Mouse (Mus musculus) lung, embryonic 14.5 days (tissue): Measurements from ENCODE around the gene Rhobtb1. TPM values are rescaled to one million over a fixed set of nuclear protein-coding genes. Genes with fewer than 3 reads are reported as not detected.

ENCODE experiments used
- ATAC-seq: fragments of 200-750 bp; cut with Nextera tagmentation; 2 replicates; pipeline ENCODE4 v1.8.0; 2017; ENCODE audit warnings: mild to moderate bottlenecking, moderate TSS enrichment, moderate library complexity; ENCODE audit not compliant: insufficient read depth
- DNase-seq: peaks from one replicate; pipeline ENCODE4 v3.0.0-alpha.2; 2015
- H3K27ac ChIP-seq: fragments of 300-500 bp; sonication (generic); 2 replicates; pipeline ENCODE4 v1.5.1; 2014; ENCODE audit warnings: low read depth, mild to moderate bottlenecking, moderate library complexity
- H3K27me3 ChIP-seq: fragments of 300-500 bp; sonication (generic); 2 replicates; pipeline ENCODE4 v1.6.1; 2014; ENCODE audit warnings: low read length, control low read depth; ENCODE audit not compliant: insufficient read depth
- H3K36me3 ChIP-seq: fragments of 300-500 bp; sonication (generic); 2 replicates; pipeline ENCODE4 v1.6.1; 2014; ENCODE audit warnings: control low read depth; ENCODE audit not compliant: insufficient read depth
- H3K4me1 ChIP-seq: fragments of 300-500 bp; sonication (generic); 2 replicates; pipeline ENCODE4 v1.6.1; 2014; ENCODE audit warnings: antibody characterized with exemption, control low read depth; ENCODE audit not compliant: insufficient read depth
- H3K4me2 ChIP-seq: fragments of 300-500 bp; sonication (generic); 2 replicates; pipeline ENCODE4 v1.6.1; 2014; ENCODE audit warnings: mild to moderate bottlenecking
- H3K4me3 ChIP-seq: fragments of 300-500 bp; sonication (generic); 2 replicates; pipeline ENCODE4 v1.5.1; 2014; ENCODE audit warnings: low read depth, low read length
- H3K9ac ChIP-seq: fragments of 300-500 bp; sonication (generic); 2 replicates; pipeline ENCODE4 v1.6.1; 2014
- H3K9me3 ChIP-seq: fragments of 300-500 bp; sonication (generic); 2 replicates; pipeline ENCODE4 v1.6.1; 2016; ENCODE audit warnings: low read depth, low read length, control low read depth
- CTCF ChIP-seq: IDR thresholded peaks from 2 replicates; pipeline ENCODE4 v1.5.1; 2016; ENCODE audit warnings: antibody characterized with exemption, low read depth
- WGBS: fragments of 180-500 bp; shearing (Covaris S2); extraction: QIAGEN DNeasy Blood & Tissue Kit; methylation state at CpG from one replicate; pipeline ENCODE4 v1.1.7; 2014; 5-methylcytosine and 5-hydroxymethylcytosine counted together
- polyA plus RNA-seq: library from polyadenylated mRNA; unstranded; fragments of >200 nt; fragmentation: Nextera tagmentation; extraction: Ambion mirVana; gene quantifications from 2 replicates; pipeline ENCODE4 v1.2.1, GENCODE M21; 2014

Rhobtb1 gene
- polyA plus RNA-seq, result 19.4 and 20.1 TPM in 2 replicates

DNA sequence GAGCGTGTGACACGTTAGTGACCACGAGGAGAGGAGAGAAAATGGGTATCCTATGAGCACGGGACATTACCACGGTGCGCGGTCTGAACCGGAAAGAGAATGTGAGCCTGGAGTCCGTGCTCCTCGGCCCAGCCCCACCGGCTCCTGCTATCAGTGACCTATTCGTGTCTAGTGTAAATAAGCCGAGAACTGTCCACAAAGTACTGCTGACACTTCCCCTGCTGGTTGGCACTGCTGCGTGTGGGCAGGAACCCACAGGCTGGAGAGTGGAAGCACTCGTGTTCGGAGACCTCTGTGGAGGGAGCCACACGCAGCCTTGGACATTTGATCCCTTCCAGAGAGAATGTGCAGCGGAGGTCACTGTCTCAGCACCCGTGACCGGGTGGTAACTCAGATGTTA lies at the start of gene Rhobtb1:
TSS of gene Rhobtb1 (plus strand) at position 390 of the 400 bp plus-strand sequence.
- H3K27ac ChIP-seq, result no peak within 1 kb of the TSS
- H3K27me3 ChIP-seq, result no peaks in the 10 kb centered on the region
- H3K4me3 ChIP-seq, result no peak within 1 kb of the TSS
- WGBS, result 31% methylated on average over 20 of the region's 20 CpGs
- DNase-seq, result peak; percentile 14
- no peak within 1 kb of the TSS; the same call in 1 of the 2 replicates for H3K9ac ChIP-seq
- no peaks in the 10 kb centered on the region for H3K4me1 ChIP-seq
- H3K36me3 ChIP-seq, result no peaks in the 10 kb centered on the region
- no peak for TF ChIP-seq CTCF
- H3K4me2 ChIP-seq, result peak within 1 kb of the TSS; percentile 33; the same call in 1 of the 2 replicates
- ATAC-seq, result no peak
- no peaks in the 10 kb centered on the region for H3K9me3 ChIP-seq

DNA sequence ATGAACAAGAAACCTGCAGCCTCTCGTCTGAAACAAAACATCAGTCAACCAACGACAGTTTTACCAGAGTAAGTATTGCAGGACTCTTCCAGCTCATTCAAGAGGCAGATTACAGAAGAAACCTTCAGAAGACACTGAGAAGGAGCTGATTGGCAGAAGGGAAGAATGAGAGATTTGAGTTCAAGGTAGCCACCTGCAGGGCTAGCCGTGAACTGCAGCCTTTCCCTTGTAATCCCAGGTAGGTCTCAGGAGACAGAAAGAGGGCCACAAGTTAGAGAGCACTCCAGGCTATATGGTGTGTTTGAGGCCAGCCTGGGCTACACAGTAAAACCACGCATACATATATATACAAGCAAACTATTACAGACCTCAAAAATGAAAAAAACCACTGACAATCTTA lies 49.2 kb upstream of the Rhobtb1 start:
- Histone ChIP-seq H3K9ac (no peak overlapping the region), H3K27me3 (no peaks in the 10 kb centered on the region), H3K36me3 (no peaks in the 10 kb centered on the region), H3K9me3 (no peaks in the 10 kb centered on the region), H3K4me1 (peaks cover 6% of the 10 kb centered on the region; the same call in 1 of the 2 replicates), H3K27ac (no peak overlapping the region), H3K4me2 (no peak overlapping the region), H3K4me3 (no peak overlapping the region)
- TF ChIP-seq CTCF, result peak; percentile 67
- WGBS, result 70% methylated on average over 4 of the region's 4 CpGs
- DNase-seq (peak; percentile 73), ATAC-seq (no peak)

DNA sequence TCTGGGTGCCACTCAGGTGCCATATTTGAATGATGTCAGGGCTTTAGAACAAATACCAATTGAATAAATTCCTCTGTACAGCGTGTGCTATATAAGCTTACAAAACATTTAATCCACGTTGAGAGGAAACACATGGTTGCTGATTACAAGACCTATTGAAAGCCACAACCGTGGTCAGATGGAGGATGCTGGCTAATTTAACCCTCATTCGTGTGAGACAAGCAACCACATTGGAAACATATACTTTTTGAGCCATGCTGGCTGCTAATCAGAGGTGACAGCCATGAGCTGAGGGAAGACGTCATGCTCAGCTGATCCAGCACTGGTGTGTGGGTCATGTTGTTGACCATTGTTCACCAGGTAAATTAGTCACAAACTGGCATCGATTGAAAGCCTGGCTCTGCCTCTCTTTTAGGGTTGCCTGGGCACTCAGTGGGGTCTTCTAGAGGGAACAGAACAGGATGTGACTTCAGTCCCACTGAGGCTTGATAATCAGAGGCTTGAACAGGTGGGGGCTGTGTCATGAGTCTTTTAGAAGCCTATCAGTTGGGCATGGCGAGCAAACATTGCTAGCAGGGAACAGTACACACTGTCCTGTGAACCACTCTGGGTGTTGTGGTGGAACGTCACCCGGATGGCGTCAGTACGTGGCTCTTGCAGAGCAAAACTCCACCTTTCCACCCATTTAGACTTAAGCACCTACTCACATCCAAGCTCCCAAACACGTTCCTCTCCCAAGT lies 46.9 kb upstream of the Rhobtb1 start:
- Histone ChIP-seq H3K36me3 (no peaks in the 10 kb centered on the region), H3K4me2 (no peak overlapping the region), H3K4me1 (peaks cover 9% of the 10 kb centered on the region; the same call in 1 of the 2 replicates), H3K9me3 (no peaks in the 10 kb centered on the region), H3K9ac (no peak overlapping the region), H3K27me3 (no peaks in the 10 kb centered on the region), H3K4me3 (no peak overlapping the region), H3K27ac (0 out of 2 replicates have a peak overlapping the region, but pooled peaks have one; percentile 20)
- no peak for TF ChIP-seq CTCF
- no peak for DNase-seq
- ATAC-seq, result peak; percentile 40; the same call in 1 of the 2 replicates
- 57% methylated on average over 12 of the region's 12 CpGs for WGBS

DNA sequence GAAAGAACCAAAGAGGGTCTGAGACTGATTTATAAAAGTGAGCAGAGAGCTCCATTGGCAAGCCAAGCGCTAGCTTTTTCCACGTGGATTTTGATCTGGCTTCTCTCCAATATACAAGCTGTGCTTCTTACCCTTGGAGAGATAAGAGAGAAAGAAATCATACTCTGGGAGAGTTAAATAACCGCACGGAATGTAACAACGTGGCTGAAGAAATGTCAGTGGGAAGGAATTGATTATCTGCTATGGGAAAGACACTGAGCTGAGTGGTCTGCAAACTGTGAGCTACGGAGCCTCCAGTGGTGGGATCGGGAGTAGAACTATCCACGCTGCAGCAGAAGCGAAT lies 46.4 kb upstream of the Rhobtb1 start:
- Histone ChIP-seq H3K27ac (0 out of 2 replicates have a peak overlapping the region, but pooled peaks have one; percentile 20), H3K4me2 (no peak overlapping the region), H3K4me1 (peaks cover 9% of the 10 kb centered on the region; the same call in 1 of the 2 replicates), H3K4me3 (no peak overlapping the region), H3K9ac (no peak overlapping the region), H3K36me3 (no peaks in the 10 kb centered on the region), H3K27me3 (no peaks in the 10 kb centered on the region), H3K9me3 (no peaks in the 10 kb centered on the region)
- WGBS, result 31% methylated on average over 9 of the region's 9 CpGs
- ATAC-seq (peak; percentile 45), DNase-seq (peak; percentile 75)
- peak; percentile 30 for TF ChIP-seq CTCF

DNA sequence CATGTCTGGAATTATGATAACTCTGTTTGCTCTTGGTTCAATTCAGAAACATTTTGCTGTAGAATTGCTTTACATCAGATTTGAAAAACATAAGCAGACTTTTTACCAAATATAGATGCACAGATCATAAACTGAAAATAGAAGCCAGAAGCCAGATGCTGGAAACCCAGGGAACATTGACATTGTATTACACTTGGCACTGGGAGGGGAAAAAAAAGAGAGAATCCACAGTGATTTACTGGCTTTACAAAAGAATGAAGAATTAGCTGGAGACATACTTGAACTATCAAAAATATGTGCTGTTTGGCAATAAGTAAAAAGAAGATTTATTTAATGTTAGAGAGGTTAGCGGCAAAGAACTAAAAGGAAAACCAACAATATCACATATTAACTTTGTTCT lies 44.4 kb upstream of the Rhobtb1 start:
- Histone ChIP-seq H3K9ac (no peak overlapping the region), H3K27me3 (no peaks in the 10 kb centered on the region), H3K4me1 (peaks cover 9% of the 10 kb centered on the region; the same call in 1 of the 2 replicates), H3K27ac (peak overlapping the region; percentile 54; the same call in 1 of the 2 replicates), H3K9me3 (no peaks in the 10 kb centered on the region), H3K36me3 (no peaks in the 10 kb centered on the region), H3K4me2 (no peak overlapping the region), H3K4me3 (no peak overlapping the region)
- TF ChIP-seq CTCF, result no peak
- DNase-seq, result peak; percentile 73
- 19% methylated on average over 1 of the region's 1 CpGs for WGBS
- ATAC-seq, result 0 out of 2 replicates have a peak, but pooled peaks have one; percentile 25

DNA sequence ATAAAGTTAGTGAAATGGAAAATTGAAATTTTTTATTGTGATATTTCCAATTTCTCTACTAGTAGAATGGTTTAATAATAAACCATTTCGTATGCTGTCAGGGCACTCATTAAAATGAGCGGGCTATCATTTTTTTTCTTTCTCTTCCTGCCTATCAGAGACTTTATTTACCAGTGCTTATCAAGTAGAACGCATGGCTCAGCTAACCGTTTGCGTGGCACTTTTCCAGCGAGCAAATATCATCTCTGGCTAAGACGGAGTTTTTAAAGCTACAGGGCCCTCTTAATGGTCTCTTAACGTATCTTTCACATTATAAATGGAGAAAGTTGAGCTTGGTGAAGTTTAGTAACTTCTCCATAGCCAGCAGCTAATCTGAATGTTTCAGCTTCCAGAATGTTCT lies 44.0 kb upstream of the Rhobtb1 start:
- 8% methylated on average over 8 of the region's 8 CpGs for WGBS
- Histone ChIP-seq H3K9me3 (no peaks in the 10 kb centered on the region), H3K36me3 (no peaks in the 10 kb centered on the region), H3K4me2 (peak overlapping the region; percentile 20; the same call in 1 of the 2 replicates), H3K27me3 (no peaks in the 10 kb centered on the region), H3K4me1 (peaks cover 9% of the 10 kb centered on the region; the same call in 1 of the 2 replicates), H3K27ac (peak overlapping the region; percentile 36; the same call in 1 of the 2 replicates), H3K4me3 (no peak overlapping the region), H3K9ac (no peak overlapping the region)
- TF ChIP-seq CTCF, result no peak
- DNase-seq (peak; percentile 91), ATAC-seq (peak; percentile 32)

DNA sequence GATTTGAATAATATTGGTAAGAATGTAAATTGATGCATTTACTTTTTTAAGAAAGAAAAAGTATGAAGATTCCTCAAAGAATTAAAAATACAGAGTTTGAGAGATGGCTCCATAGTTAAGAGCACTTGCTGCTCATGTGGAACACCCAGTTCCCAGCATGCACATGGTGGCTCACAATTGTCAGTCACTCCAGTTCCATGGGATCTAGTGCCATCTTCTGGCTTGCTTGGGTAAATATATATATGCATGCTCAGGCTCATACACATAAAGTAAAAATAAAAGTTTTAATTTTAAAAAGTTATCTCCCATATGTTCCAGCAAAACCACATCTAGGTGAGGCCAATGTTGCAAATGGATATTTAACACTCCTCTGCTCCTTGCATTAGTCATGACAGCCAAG lies 36.9 kb upstream of the Rhobtb1 start:
- H3K27me3 ChIP-seq, result no peaks in the 10 kb centered on the region
- no peaks in the 10 kb centered on the region for H3K36me3 ChIP-seq
- ATAC-seq, result no peak
- H3K27ac ChIP-seq, result no peak overlapping the region
- H3K4me1 ChIP-seq, result peaks cover under 1% of the 10 kb centered on the region; the same call in 1 of the 2 replicates
- no peak overlapping the region for H3K4me2 ChIP-seq
- no peaks in the 10 kb centered on the region for H3K9me3 ChIP-seq
- DNase-seq, result peak; percentile 48
- H3K4me3 ChIP-seq, result no peak overlapping the region
- no peak overlapping the region for H3K9ac ChIP-seq
- peak; percentile 38 for TF ChIP-seq CTCF
